Mouse (Mus musculus) liver, embryonic 14.5 days (tissue): Measurements from ENCODE around the gene Kifc3. TPM values are rescaled to one million over a fixed set of nuclear protein-coding genes. Genes with fewer than 3 reads are reported as not detected.

Experiments used
- ATAC-seq: fragments of 200-750 bp; cut with Nextera tagmentation; 2 replicates; pipeline ENCODE4 v1.8.0; 2017; ENCODE audit warnings: moderate number of reproducible peaks, mild to moderate bottlenecking, moderate library complexity; ENCODE audit not compliant: insufficient read depth
- DNase-seq, 3 experiments: peaks; one replicate each; pipeline ENCODE4 v3.0.0-alpha.2; 2012 to 2013; ENCODE audit warnings: low read depth in 3 of 3, low spot score in 3 of 3
- H3K27ac ChIP-seq: fragments of 300-500 bp; sonication (generic); 2 replicates; pipeline ENCODE4 v1.5.1; 2014; ENCODE audit warnings: moderate library complexity, mild to moderate bottlenecking, control low read depth, inconsistent platforms
- H3K27me3 ChIP-seq: fragments of 300-500 bp; sonication (generic); 2 replicates; pipeline ENCODE4 v1.6.1; 2014; ENCODE audit warnings: mild to moderate bottlenecking, low read length, moderate library complexity; ENCODE audit not compliant: control insufficient read depth, insufficient read depth
- H3K36me3 ChIP-seq: fragments of 300-500 bp; sonication (generic); replicated peaks from 2 replicates; pipeline ENCODE4 v1.6.1; 2014; ENCODE audit warnings: low read depth; ENCODE audit not compliant: control insufficient read depth, insufficient read depth
- H3K4me1 ChIP-seq, 2 experiments: fragments of 200-500 bp in 1 of 2; fragments of 300-500 bp in 1 of 2; sonication (generic) in 1 of 2; replicated peaks; 2 replicates each; pipeline ENCODE4 v1.6.1; 2012 to 2014; ENCODE audit warnings: antibody characterized with exemption in 1 of 2, inconsistent platforms in 1 of 2, low read length in 1 of 2; ENCODE audit not compliant: control insufficient read depth in 2 of 2, insufficient read depth in 2 of 2
- H3K4me2 ChIP-seq: fragments of 300-500 bp; sonication (generic); 2 replicates; pipeline ENCODE4 v1.6.1; 2014; ENCODE audit warnings: low read depth, mild to moderate bottlenecking, control low read depth, moderate library complexity
- H3K4me3 ChIP-seq, 2 experiments: fragments of 200-500 bp in 1 of 2; fragments of 300-500 bp in 1 of 2; sonication (generic) in 1 of 2; 2 replicates each; pipeline ENCODE4 v1.5.1; 2012 to 2014; ENCODE audit warnings: low read depth in 2 of 2, low read length in 2 of 2, mild to moderate bottlenecking in 2 of 2, control low read depth in 1 of 2, inconsistent platforms in 1 of 2, moderate library complexity in 1 of 2; ENCODE audit not compliant: insufficient read depth in 1 of 2
- H3K9ac ChIP-seq: fragments of 300-500 bp; sonication (generic); replicated peaks from 2 replicates; pipeline ENCODE4 v1.6.1; 2014; ENCODE audit warnings: mild to moderate bottlenecking, control low read depth, moderate library complexity
- H3K9me3 ChIP-seq: fragments of 300-500 bp; sonication (generic); 2 replicates; pipeline ENCODE4 v1.6.1; 2016; ENCODE audit warnings: low read length, mixed read lengths; ENCODE audit not compliant: control insufficient read depth
- CTCF ChIP-seq: IDR thresholded peaks from 2 replicates; pipeline ENCODE4 v1.5.1; 2016; ENCODE audit warnings: antibody characterized with exemption, low read depth, control low read depth
- EP300 ChIP-seq: IDR thresholded peaks from 2 replicates; pipeline ENCODE4 v1.6.1; 2016; ENCODE audit warnings: antibody characterized with exemption, low read depth
- WGBS: fragments of 180-500 bp; shearing (Covaris S2); extraction: QIAGEN DNeasy Blood & Tissue Kit; methylation state at CpG from one replicate; pipeline ENCODE4 v1.1.7; 2014; ENCODE audit not compliant: insufficient replicate concordance; 5-methylcytosine and 5-hydroxymethylcytosine counted together
- polyA plus RNA-seq, 2 experiments: library from polyadenylated mRNA; depleted of rRNA in 1 of 2; stranded (reverse) in 1 of 2; unstranded in 1 of 2; fragments of >200 nt; fragmentation: Nextera tagmentation in 1 of 2; extraction: Ambion mirVana in 1 of 2; gene quantifications; 2 replicates each; pipeline versions ENCODE4 v1.2.1 to v1.2.3; 2012 to 2014

Kifc3 gene
- polyA plus RNA-seq, 2 experiments, result 2.5 to 4.0 TPM

DNA sequence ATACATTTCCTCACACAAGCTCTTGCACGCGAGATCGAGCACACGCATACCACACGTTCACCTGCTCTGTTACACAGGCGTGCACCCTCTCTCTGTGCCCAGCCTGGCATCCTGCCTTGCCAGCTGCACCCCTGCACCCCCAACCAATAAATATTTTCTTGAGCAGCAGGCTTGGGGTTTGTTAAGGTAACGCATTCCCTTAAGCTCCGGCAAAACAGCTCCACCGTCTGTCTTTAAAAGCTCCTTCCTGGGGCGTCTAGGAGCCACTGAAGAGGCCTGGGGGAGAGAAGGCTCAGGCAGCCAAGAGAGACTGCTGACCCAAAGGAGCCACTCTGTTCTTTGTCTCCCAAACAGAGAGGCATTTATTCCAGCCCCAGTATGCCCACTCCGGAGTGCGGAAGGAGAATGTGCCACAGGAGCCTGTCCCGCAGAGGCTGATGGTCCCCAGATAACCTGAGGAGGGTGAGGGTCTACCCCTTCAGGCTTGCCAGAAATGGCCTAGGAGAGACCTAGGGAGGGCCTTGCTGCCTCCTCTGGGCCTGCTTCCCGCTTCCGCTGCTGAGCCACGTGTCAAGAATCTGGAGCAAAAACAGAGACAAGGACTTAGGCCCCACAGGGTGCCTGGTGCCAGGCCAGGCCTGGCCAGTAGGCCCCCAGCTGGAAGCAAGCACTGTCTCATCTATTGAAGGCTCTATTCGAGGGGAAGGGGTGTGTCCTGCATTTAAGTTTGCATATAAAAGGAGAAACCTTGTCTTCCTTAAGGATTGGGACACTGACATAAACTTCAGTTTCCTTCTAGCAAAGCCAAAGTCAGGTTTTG is 59.4 kb downstream of the Kifc3 start:
- Histone ChIP-seq H3K27ac (no peak overlapping the region), H3K4me1 (peaks cover 0 to 15% of the 10 kb centered on the region in 2 experiments; a peak in 1 of 4 replicates), H3K36me3 (no peaks in the 10 kb centered on the region), H3K4me2 (no peak overlapping the region), H3K4me3 (no peak overlapping the region), H3K9ac (no peak overlapping the region), H3K27me3 (peaks cover 19% of the 10 kb centered on the region), H3K9me3 (no peaks in the 10 kb centered on the region)
- DNase-seq (no peak), ATAC-seq (no peak)
- no peak for TF ChIP-seq CTCF
- TF ChIP-seq EP300, result no peak
- 51% methylated on average over 17 of the region's 17 CpGs for WGBS

- Histone ChIP-seq H3K4me3 (peak overlapping the region; percentile 51 to 52), H3K4me2 (peak overlapping the region; percentile 54), H3K27me3 (peaks cover 27% of the 10 kb centered on the region), H3K27ac (no peak overlapping the region), H3K36me3 (no peaks in the 10 kb centered on the region), H3K4me1 (peaks cover 0 to 15% of the 10 kb centered on the region in 2 experiments; a peak in 1 of 4 replicates), H3K9ac (peak overlapping the region; percentile 27; the same call in 1 of the 2 replicates), H3K9me3 (no peaks in the 10 kb centered on the region)
- DNase-seq (no peak), ATAC-seq (peak; percentile 36)
- TF ChIP-seq EP300 (no peak), CTCF (no peak)
- WGBS, result 2% methylated on average over 54 of the region's 66 CpGs
These were observed 60.4 kb downstream of the Kifc3 start for GRCm38 (mm10) chr8:95142075-95142831.

GRCm38 (mm10) chr8:95141469-95142074 is 61.0 kb downstream of the Kifc3 start:
- H3K4me3 ChIP-seq, result peak overlapping the region; percentile 51 to 52
- peak overlapping the region; percentile 54 for H3K4me2 ChIP-seq
- 8% methylated on average over 6 of the region's 6 CpGs for WGBS
- no peaks in the 10 kb centered on the region for H3K9me3 ChIP-seq
- peaks cover 0 to 15% of the 10 kb centered on the region in 2 experiments; a peak in 1 of 4 replicates for H3K4me1 ChIP-seq
- peaks cover 30% of the 10 kb centered on the region for H3K27me3 ChIP-seq
- ATAC-seq (no peak), DNase-seq (no peak)
- H3K27ac ChIP-seq, result no peak overlapping the region
- H3K9ac ChIP-seq, result no peak overlapping the region
- no peaks in the 10 kb centered on the region for H3K36me3 ChIP-seq
- TF ChIP-seq CTCF, result no peak

- no peak overlapping the region for H3K9ac ChIP-seq
- 25% methylated on average over 1 of the region's 1 CpGs for WGBS
- peaks cover 0 to 15% of the 10 kb centered on the region in 2 experiments; a peak in 1 of 4 replicates for H3K4me1 ChIP-seq
These were observed 61.6 kb downstream of the Kifc3 start for GRCm38 (mm10) chr8:95141026-95141425.

More at GRCm38 (mm10) chr8:95141026-95141425, 61.6 kb downstream of the Kifc3 start:
- DNase-seq (no peak), ATAC-seq (no peak)
- H3K27me3 ChIP-seq, result peaks cover 30% of the 10 kb centered on the region
- no peaks in the 10 kb centered on the region for H3K36me3 ChIP-seq
- no peak overlapping the region for H3K4me3 ChIP-seq
- H3K27ac ChIP-seq, result no peak overlapping the region
- H3K4me2 ChIP-seq, result no peak overlapping the region
- TF ChIP-seq CTCF, result no peak
- TF ChIP-seq EP300, result no peak
- H3K9me3 ChIP-seq, result no peaks in the 10 kb centered on the region
